Mouse (Mus musculus): ENCODE data around the gene Abl1.

DNA sequence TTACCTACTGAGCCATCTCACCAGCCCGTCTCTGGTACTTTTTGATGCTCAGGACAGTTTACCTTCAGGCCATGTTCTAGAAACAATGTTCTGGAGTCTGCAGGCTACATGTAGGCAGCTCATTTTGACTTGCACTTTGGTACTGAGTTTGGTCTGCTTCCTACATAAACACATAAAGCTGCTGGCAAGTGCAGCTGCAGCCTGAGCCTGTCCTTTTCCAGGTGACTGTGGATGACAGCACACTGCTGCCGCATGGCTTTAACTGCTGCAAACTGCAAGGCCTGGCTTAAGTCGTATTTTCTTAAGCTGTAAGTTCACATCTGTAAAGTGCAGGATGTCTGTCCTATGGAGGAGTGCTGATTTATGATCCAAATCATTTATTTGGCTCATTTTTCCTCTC, 44.3 kb downstream of the Abl1 start:
- TF ChIP-seq POLR2AphosphoS2 (IDR thresholded peaks at IDR 0.05; ENCODE audit: low read depth, low read length) (no peak), EP300 (IDR thresholded peaks at IDR 0.05; ENCODE audit: low read length) (no peak), POLR2A (IDR thresholded peaks at IDR 0.05; ENCODE audit: low read depth, low read length) (no peak), CTCF (conservative IDR thresholded peaks at IDR 0.05 in 1 of 2, IDR thresholded peaks at IDR 0.05 in 1 of 2; ENCODE audit: low read depth in 2 of 2, low read length in 2 of 2) (no peak), TCF12 (IDR thresholded peaks at IDR 0.05; ENCODE audit: low read depth, low read length) (no peak), ZKSCAN1 (IDR thresholded peaks at IDR 0.05; ENCODE audit: borderline replicate concordance, low read depth, low read length) (no peak), RCOR1 (conservative IDR thresholded peaks at IDR 0.05; ENCODE audit: low read depth, low read length) (no peak), JUND (conservative IDR thresholded peaks at IDR 0.05; ENCODE audit: low read depth, low read length) (no peak), NELFE (IDR thresholded peaks at IDR 0.05; ENCODE audit: low read depth, low read length) (no peak), USF2 (conservative IDR thresholded peaks at IDR 0.05; ENCODE audit: low read depth, low read length) (no peak)

Measured in CH12.LX (cell line).